Mouse (Mus musculus) cerebellum, adult 11-12 months (tissue): ENCODE data around the gene Gm9573.

ENCODE experiments used
- DNase-seq: peaks from one replicate; pipeline ENCODE4 v3.0.0; 2022

Gene Gm9573

DNA sequence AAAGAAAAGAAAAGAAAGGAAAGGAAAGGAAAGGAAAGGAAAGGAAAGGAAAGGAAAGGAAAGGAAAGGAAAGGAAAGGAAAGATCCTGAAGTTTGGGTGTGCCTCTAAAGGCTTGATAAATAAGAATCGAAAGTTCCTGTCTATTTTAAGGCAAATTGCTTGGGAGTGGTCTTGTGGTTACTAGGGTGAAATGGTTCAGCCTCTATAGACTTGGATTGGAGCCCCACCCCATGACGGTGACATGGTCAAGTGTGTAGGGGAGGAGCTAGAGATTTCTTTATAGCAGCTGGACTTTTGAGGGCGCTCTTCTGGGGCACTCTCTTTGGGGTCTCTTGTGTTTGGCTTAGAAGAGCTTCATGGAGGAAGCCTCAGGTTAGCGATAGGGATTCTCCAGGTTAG, 32.7 kb downstream of the Gm9573 start:
- DNase-seq = no peak

DNA sequence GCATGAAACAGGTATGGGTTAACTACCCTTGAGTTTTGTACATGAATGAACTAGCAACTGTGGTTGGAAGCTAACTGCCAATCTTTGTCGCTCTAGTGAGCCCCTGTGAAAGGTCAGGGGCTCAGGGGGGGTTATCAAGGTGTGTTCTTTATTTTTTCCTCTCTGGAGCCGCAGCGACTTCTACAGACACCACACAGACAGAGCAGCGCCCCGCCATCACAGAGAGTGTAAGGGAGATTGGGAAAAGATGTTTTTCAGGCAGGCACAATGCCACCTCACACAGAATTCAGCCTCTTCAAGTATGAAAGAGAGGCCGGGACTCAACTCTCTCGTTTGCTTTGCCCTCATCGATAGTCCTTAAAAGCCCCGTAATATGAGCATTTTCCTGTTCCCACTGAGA, 34.3 kb downstream of the Gm9573 start:
- no peak for DNase-seq

DNA sequence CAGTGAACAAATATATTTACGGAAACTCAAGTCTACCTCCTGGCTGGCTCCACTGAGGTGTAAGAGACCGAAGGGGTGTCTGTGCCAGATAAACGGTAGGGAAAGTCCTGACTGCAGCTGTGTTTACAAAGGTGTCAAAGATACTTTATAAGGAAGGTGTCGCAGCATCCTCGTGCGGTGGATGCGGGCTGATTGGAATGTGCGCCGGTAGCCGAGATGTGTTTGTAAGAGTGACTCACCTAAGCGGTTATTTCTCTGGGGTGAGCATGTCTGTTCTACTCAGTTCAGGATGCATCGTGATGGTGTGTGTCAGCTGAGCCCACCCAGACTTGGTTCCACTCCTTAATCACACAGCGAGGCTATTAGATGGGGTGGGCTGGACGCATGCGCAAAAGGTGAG, 34.7 kb downstream of the Gm9573 start:
- no peak for DNase-seq

DNA sequence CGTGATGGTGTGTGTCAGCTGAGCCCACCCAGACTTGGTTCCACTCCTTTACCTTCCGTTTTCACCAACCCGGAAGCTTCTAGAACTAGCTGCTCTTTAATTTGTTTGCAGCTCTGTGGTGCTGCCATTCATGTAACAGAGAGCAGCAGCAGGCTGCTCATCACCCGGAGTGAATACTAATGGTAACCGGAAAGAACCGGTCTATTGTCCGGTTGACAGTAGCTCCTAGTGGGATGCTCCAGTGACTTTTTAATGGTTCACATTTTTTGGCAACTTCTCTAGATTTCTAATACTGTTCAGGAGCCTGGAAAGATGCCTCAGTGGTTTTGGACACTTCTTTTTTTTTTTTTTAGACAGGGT, 35.2 kb downstream of the Gm9573 start:
- no peak for DNase-seq

DNA sequence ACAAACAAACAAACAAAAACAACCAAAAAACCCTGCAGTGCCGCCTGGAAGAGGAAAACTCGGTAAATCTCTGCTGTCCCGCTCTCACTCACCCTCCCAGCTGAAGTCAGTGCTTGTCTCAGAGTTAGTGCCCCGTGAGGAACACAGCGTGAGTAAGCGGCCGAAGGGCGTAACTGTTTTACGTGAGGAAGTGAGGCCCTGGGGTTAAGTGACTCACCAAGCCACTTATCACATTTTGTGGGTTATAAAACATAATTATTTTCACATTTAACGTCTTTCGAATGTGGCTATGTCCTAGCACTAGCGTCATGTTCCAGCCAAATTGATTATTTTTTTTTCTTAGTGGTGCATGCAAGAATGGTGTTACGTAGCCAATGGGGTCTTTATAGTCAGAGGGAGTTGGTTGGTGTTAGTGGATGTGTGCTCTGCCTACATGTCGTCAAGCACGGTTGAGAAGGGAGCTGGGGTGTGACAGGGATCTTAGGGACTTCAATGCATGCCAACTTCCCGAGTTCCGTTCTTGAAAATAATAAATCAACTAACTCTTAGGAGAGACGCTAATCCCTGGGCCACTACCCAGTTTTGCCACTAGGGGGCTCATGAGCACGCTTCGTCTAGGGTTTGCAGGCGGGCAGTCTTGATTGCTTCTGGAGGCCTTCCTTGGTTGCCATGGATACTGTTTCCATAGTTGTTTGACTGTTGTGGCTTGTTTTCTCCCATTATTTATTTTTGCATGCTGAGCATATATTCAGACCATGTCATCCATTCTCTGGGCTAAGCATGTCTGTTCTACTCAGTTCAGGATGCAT, 35.8 kb downstream of the Gm9573 start:
- DNase-seq = peak; percentile 26

DNA sequence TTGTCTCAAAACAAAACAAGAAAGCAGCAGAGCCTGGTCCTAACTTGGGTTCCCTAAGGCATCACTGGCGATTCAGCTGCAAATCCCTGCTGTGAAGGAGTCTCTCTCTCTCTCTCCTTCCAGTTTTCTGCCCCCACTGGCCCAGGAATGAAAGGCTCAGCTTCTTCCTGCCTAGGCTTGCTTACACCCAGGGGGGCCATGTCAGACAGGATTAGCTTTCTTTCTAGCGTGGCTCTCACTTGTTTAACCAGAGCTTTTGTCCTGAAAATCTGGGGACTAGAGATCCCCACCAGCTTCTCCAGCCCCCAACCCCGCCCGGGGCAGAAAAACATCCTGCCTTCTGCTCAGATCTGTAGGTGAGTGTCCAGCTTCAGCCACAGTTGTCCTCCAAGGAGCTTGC, 38.0 kb downstream of the Gm9573 start:
- DNase-seq = no peak

DNA sequence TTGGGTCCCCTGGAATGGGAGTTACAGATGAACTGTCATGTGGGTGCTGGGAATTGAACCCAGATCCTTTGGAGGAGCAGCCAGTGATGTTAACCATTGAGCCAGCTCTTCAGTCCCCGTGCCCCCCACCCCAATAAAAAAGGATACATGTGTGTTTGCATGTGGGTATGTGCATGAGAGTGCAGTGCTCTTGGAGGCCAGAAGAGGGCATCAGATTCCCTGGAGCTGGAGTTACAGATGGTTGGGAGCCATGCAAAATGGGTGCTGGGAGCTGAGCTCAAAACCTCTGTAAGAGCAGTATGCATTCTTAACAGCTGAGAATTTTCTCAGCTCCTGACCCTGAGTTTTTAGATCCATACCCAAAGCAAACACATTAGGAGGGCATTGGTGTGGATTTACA, 39.1 kb downstream of the Gm9573 start:
- no peak for DNase-seq

DNA sequence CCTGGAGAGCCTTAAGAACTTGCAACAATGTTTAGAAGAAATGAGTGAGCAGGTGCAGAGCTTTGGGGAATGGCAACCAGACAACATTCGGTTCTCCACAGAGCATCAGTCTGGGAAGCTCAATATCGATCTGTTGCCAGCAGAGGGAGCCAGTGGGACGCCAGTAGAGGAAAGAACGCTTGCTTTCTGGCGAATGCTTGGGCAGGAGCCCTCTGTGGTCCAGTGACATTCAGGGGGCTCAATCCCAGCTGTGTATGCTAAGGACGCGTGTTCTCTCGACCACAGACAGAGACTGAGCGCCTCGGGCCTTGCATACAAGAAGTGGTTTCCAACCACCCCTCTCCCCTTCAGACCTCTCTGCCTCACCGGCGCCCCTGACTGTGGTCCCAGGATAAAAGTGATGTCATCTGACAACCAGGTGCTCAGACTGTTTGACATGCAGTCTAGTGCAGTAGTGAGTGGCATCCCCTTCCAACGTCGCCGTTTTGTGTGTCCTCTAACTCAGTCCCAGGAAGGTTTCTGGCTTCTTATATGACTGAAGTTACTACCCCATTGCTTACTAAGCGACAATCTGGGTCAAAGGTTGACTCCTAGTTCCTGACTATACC, 42.0 kb downstream of the Gm9573 start:
- DNase-seq = peak; percentile 54

DNA sequence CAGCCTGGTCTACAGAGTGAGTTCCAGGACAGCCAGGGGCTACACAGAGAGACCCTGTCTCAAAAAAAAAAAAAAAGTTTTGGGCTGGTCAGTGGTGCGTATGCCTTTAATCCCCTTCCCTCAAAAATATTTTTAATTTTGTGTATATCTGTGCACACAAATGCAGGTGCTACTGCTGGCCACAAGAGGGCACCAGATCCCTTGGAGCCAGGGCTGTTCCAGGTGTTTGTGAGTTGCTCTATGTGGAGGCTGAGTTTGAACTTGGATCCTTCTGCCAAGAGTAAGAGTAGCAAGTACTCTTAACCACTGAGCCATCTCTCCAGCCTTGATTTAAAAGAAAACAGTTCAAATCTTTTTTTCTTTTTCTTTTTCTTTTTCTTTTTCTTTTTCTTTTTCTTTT, 43.5 kb downstream of the Gm9573 start:
- DNase-seq = no peak

DNA sequence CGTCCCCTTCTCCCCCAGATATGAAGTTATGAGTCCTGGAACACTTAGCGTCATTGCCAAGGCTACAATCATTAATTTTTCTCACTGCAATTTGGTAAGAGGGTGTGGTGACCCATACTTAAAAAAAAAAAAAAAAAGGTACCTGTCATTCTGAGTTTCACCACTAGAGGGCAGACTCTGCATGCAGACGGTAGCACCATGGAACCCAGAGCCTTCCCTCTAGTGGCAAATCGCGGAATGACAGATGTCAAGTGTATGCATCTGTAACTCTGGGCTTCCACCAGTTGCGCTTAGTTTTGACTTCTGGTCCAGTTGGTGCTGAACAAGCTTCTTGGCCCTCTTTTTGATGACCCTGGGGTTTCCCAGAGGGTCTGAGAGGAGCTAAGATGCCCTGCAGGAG, 48.2 kb downstream of the Gm9573 start:
- peak; percentile 38 for DNase-seq

DNA sequence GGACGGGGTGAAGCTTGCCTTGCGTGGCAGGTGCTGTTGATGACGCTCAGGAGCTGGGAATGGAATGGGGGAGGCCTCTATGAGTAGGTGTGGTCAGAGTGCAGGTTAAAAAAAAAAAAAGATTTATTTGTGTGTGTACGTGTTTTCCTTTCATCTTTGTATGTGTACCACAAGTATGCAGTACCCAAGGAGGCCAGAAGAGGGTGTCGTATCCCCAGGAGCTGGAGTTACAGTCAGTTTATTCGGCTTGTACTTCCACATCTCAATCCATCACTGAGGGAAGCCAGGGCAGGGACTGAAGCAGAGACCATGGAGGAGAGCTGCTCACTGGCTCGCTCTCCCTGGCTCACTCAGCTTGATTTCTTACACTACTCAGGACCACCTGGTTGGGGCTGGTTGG, 55.0 kb downstream of the Gm9573 start:
- no peak for DNase-seq

DNA sequence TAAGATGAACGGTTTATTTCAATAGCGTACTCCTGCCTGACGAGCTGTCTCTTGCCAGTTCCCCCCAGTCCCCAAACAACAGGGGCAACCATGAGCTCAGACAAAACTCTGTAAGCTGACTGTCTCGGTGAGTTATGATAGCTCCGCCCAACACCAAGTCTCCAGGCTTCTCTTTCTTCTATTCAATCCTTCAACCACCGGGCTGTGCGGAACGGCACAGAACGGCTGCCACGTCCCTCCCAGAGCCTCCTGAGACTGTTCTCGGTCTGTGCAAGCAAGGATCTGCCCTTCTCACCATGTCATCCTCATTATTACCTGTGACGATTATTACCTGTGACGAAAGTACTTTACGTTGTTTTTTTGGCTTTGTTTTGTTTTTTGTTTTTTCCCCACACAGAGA, 55.6 kb downstream of the Gm9573 start:
- no peak for DNase-seq

DNA sequence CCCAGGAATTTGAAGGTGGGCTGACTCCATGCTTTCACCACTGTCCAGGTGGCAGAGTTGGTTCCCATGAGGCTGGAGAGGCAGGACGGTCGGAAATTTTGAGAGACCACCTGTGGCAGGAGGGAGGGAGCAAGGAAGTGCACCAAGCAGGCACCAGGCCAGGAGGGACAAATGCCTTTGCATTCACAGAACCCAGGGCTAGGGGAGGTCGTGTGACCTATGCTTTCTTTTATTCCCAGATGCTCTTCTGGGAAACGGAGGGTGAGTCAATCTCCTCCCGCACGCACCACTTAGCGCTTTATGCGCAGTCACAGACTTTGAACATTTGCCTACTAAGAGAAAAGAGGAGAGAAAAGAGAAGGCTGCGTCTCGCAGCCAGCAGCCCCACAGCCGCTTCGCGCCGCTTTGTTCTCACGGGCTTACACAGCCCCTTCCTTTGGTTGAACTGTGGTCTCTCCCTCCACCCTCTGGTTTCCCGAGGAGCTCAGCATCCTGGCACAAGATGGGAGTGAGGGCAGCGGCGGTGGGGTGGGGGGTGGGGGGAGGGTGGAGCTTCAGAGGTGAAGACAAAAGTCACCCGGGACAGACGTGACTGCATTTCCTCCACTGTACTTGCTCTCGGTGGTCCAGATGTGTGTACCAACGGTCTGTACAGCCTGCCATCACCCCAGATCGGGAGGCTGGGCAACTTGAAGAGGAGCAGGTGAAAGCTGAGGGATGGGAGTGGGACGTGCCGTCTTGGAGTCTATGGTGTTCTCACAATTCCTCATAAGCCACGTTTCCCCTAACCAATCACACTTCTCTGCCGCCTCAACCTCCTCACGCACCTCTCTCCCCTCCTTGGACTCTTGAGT, 57.1 kb downstream of the Gm9573 start:
- DNase-seq = no peak
